Mouse (Mus musculus): ENCODE data around the gene Parvg.

DNA sequence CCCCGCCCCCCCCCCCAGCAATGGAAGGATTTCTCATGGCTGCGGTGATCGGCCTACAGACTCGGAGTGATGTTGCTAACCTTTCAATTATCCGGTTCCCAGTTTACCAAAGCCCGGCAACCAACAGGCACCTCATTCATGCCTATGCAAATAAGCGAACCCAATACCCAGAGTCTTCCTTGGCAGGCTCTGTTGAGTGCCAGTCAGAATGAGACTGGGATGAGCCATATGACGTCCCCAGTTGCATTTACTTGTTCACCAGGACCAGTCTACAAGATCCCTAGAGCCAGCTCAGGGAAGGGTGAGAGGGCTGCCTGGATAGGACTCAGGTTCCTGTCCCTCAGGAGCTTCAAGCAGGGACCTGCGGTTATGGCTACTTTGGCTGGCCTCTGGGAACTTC is 29.4 kb upstream of the Parvg start:
- TF ChIP-seq CTCF (IDR thresholded peaks at IDR 0.05; ENCODE audit: borderline replicate concordance, insufficient read depth, low read depth, low read length) (no peak), POLR2A (IDR thresholded peaks at IDR 0.05; ENCODE audit: borderline replicate concordance, insufficient read depth, low read length) (no peak)

Data from cerebellum, adult 2 months (tissue).